Mouse (Mus musculus): ENCODE data around the gene Wfdc5.
"Not testable (repeated sequence)": the region's sequence is repeated elsewhere in the genome, so short reads cannot be mapped to it uniquely, and the experiment has no call there.

The Wfdc5 gene

DNA sequence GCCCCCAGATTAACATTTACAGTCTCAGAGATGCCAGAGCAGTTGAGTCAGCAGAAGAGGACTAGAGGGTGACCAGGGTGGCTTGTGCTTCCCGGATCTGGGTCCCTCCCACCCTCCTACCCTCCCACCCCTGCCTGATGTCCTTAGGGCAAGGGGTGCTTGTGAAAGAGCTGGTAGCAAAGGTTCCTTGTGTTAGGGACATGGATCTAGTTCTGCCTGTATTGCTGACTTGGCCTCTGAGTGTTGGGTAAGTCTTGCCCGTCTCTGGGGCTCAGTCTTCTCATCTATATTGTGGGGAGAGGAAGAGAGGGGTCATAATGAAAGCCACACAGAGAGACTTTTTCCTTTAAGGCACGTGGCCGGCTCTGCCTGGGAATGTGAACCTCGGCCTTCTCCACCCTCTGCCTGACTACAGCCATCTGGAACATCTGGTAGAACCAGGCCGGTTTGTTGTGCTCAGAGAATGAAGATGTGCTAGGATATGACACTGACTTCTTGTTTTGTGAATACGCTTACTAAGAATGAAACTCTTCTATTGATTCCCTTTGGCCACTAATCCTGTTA lies at the start of gene Wfdc5:
Gene Wfdc5, minus strand, starts transcription at position 51 of the 564 bp plus-strand sequence.
- DNase-seq (ENCODE audit: low spot score): no peak

DNA sequence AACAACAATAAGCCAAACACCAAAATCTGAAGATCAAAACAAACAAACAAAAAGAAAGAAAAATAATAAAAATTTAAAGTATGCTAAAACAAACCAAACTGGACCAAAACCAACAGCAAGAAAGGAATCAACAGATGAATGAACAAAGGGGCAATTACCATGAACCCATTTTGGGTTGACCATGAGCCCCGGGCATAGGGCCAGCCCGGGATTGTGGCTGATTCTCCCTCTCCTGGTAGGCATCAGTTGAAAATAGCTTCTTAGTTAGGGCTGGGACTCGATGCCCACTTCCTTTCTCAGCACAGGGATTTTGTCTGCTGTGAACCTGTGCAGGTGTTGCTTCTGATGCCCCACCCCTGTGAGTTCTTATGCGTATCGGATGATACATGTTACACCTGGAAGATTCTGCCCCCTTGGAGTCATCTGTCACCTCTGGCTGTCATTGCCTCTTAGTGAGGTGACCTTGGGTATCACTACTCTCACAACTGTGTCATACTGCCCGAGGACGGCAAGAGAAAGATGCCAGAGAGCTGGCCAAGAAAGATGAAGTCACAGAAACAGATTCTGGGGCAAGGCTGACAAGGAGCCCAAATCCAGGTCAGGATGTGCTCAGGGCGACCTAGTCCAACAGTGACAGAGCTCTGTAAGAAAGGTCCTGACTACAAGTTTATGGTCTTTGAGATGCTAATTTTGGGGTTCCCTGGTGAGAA lies 46.0 kb upstream of the Wfdc5 start:
- no peak for DNase-seq (ENCODE audit: low spot score)

DNA sequence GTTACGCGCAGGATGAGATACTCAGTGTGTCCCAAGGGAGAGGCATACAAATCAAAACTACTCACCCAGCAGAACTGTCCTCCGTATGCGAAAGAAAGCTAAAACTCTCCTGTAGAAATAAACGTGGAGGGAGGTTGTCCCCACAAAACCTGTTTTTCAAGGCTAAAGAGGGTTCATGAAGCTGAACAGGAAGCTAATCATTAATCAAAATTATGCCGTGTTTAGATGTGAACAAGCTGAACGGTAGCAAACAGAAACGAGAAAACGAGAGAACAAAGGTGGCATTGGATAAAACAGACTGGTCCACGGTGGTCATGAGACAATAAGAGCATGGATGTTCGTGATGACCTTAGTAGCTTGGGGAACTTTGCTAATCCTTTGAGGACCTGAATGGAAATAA lies 39.0 kb upstream of the Wfdc5 start, which contains the start of gene Wfdc15b:
Gene Wfdc15b, minus strand, starts transcription at position 139 of the 400 bp plus-strand sequence.
- DNase-seq (ENCODE audit: low spot score): no peak

DNA sequence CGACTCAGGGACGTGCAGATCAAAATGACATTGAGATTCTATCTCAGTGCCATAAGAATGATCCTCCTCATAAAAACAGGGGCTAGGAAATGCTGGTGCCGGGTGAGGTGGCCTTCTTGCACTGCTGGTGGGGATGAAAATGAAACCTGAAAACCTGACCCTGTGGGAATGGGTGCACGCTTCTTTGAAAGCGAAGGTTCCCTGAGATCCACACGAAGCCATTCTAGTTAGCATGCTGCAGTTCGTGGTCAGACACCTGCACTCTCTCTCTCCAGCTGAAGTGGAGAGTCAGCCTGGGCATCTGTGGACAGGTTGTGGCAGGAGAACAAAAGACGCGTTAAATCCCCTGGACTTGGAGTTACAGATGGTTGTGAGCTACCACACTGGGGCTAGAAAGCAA lies 36.8 kb upstream of the Wfdc5 start:
- no peak for DNase-seq (ENCODE audit: low spot score)

DNA sequence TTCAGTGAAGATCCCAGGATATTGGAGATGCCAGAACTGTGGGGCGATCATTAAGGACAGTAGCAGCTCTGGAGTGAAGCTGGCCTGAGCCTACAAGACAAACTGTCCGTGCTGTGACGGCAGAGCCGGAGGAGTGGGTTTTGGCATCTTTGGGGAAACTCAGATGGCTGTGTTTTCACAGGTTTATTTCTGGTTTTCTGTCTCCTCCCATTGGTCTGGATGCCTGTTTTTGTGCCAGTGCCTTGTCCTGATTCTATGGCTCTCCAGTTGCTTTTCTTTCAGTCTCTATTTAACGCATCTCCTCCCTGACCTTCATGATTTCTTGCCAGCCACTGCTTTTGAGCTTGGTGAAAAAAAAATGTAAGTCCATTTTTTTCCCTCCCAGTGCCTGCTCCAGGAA lies 30.2 kb upstream of the Wfdc5 start:
- DNase-seq (ENCODE audit: low spot score): no peak

DNA sequence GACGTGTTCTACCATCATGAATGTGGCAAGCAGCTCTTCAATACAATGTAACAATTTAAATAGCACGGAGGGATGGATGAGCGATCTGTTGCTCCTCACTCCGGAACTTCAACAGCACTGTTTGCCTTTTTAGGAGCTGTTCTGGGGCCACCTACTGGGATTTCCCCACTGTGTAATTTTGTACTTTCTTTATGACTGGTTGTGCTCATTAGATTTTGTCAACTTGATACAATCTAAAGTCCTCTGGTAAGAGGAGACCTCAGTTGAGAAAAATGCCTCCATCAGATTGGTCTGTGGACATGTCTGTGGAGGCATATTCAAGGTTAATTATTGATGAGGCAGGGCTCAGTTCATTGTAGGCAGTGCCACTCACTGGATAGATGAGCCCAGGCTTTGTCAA lies 28.4 kb upstream of the Wfdc5 start:
- no peak for DNase-seq (ENCODE audit: low spot score)

DNA sequence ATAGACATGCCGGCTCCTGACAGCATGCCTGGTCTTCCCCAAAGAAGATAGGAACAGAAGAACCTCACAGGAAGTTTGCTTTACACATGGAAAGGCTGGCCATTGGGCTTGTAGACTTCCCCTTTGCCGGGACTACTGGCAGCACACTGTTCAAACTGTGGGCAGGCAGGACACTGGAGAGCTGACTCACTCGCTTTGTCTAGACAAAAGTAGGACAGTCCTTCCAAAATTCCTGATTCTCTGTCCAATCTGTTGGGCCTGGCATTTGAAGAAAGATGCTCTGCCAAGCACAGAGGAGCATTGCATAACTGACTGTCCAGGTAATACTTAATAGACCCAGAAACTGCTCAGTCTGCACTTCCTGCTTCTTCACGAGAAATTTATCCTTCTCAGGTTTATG lies 24.1 kb upstream of the Wfdc5 start:
- no peak for DNase-seq (ENCODE audit: low spot score)

DNA sequence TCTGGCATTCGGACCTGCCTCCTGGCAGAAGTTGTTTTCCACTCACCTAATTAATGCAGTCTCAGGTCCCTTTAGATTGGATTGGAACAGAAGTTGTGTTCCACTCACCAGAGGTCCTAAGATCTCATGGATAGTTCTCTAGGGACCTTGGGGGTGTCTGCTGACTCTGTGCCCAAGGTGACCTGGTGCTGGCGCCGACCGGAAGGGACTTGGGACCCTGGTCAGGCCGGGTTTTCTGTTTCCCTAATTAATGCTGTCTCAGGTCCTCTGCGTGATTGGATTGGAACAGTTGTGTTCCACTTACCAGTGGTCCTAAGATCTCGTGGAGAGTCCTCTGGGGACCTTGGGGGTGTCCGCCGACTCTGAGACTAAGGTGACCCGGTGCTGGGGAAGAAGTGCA lies 23.5 kb upstream of the Wfdc5 start:
- not testable (repeated sequence) for DNase-seq (ENCODE audit: low spot score)

DNA sequence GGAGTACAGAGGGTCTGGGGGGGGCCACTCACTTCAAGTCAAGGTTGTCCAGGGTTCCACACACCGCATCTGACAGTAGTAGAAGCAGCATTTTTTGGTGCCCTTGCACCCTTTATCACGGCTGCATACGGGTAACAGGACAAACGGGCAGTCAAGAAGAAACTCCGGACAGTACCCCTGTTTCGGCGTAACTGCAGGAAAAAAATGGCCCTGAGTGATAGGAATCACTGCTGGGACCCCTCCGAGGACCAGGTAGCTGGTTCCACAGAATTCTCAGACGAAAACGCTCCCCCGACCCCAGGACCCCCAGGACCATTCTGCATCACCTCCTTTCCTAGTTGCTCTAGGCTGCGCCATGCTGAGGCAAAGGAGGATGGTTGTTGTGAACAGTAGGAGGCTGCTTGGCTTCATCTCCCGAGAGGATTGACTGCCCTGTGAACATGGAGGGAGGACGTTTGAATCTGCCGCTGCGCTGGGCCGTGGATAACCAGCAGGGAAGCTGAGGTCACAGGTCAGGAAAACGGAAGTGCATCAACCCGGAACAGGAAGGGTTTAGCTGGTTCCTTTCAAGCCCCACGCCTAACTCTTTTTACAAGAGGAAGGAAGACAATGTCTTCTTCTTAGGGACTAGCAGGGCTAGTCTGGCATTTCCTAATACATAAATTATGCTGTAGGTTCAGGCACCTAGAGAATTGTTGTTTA lies 17.2 kb upstream of the Wfdc5 start, which contains the start of gene Wfdc15a:
Gene Wfdc15a, minus strand, starts transcription at position 505 of the 702 bp plus-strand sequence.
- DNase-seq (ENCODE audit: low spot score): no peak

DNA sequence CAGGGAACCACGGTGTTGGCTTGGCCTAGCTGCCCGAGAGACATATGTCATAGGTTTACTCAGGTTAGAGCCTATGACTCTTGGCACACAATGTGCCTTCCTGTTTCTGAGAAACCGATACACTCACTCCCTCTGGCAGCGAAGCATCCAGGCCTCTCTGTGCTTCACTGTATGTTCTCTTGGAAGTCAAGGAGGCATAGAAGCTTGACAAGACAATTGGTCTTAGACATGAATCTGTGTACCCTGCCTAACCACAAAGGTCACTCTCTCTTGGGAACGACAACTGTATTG lies 14.1 kb upstream of the Wfdc5 start:
- DNase-seq (ENCODE audit: low spot score): no peak

DNA sequence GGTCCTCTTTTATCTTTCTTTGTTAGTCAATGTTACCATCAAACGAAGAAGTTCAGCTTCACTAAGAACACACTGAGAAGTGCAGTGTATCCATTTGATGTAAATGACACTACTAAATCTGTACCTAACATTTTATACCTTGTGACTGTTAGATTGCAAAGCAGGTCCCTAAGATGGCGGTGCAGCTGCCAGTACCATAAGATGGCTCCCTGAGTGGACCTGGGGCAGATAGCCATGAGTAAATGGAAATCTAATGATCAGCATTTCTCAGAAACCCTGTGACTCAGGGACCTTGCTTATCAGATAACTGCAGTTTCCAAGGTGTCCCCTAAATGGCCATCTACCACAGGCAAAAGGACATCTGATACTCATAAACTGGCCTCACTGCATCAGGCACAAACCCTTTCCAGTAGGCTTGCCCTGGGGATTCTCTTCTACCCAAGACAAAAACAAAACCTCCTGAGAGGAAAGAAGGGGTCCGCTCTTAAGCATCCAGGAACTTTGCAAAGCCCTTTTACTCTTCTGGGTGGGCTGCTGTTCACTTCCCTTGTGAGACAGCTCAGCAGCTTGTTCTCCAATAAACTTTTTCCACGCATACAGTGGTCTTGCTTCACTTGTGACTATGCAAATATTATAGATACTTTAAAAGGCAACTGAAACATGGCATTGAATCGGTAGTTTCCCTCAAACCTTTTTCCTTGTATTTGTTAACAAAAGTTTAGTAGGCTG lies 13.6 kb upstream of the Wfdc5 start:
- DNase-seq (ENCODE audit: low spot score): no peak

DNA sequence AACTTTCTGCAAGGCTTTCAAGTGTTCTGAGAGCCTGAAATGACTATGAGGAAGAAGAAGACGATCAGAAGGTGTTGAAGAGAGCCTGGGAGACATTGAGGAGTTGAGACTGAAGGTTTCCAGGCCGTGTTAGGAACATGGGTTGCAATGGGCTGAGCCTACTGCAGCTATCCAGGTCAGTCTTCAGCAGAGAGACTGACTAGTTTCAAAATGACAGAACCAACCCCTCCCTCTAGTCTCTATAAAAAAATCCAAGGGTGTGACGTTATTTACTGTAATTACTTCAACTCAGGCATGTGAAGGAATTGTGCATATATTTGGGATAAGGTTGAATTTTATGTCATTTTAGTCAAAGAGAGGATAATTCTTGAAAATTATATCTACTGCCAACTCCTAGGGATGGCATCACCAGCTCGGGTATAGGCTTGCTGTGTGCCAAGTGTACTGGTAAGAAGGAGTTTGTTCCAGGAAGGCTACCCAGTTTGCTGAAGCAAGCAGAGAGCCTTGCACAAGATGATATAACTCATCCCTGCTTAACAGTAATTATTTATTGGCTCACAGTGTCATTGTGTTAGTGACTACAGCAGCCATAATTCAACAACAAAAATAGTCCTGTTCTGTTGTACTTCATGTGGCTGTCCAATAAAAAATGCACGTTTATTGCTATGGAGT lies 12.6 kb upstream of the Wfdc5 start:
- DNase-seq (ENCODE audit: low spot score): no peak

DNA sequence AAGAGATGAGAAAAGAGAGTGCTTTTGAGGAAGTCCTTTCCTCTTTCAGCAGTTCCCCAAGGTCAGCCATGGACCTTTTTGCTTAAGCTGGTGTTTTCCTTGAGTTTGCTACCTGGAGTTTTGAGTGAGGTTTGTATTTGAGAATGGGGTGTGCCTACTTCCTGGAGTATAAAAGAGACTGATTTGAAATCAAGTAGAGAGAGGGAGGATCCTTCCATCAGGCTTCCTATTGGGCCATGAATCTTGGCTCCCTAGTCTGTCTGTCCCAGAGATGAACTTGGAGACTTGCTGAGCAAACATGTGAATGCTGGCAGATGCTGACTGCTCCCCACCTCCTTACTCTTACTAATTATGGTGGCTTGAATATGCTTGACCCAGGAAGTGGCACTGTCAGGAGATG lies 9.7 kb upstream of the Wfdc5 start:
- no peak for DNase-seq (ENCODE audit: low spot score)

DNA sequence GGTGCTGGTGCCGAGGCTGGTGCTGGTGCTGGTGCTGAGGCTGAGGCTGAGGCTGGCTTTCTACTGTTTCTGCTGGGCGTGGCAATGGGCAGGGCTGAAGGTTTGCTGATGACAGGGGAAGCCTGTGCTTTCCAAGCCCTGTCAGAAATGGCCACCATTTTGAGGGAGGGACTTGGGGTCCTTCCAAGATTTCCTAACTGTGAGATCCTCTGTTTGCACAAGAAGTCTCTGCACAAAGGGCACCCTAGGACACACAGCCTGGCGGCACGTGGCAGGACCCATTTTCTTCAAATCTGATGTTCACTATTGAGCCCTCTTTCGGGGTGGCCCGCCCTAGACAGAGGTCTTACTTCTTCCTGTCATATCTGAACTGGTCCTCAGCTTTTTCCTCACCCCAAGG lies 8.0 kb upstream of the Wfdc5 start, which contains the start of gene Wfdc12:
Gene Wfdc12, minus strand, starts transcription at position 33 of the 400 bp plus-strand sequence.
- DNase-seq (ENCODE audit: low spot score): no peak

DNA sequence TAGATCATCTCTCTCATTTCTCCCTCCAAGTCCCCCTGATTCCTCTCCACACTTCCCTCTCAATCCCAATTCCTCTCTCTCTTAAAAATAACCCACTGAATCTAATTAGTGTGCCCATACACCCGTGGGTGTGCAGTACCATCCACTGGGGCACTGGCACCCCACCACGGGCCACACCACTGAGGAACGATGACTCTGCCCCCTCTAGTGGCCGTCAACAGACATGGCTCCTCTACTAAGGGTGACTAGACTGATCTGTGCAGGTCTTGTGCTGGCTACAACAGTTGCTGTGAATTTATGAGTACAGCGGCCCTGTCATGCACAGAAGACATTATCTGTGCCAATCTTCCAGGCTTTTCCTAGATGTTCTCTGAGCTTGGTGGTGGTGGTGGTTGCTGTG lies 6.2 kb upstream of the Wfdc5 start:
- DNase-seq (ENCODE audit: low spot score): no peak

DNA sequence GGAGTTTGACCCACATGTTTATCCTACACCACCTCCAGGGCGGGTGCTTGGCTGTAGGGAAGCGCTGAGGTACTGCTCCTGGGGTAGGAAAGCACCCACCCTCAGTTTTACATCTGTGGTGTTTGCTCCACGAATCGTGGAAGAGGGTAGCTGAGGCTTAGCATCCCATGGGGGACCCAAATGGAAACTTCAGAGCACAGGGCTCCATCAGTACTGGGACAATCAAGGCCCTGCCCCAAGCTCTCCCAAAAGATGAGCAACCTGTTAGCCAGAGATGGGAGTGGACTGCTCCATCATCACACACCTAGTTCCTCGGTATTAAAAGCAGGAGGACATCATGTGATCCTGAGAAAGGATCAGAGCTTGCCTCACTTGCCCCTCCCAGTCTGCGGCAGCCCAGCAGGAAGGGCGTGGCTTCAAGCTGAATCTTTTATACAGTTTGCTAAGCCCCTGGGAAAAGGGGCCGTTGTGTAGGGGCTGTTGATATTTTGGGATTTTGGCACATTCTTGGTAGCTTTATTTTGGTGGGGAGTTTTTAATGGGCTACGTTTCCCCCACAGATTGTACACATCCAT lies 1.7 kb upstream of the Wfdc5 start:
- no peak for DNase-seq (ENCODE audit: low spot score)

DNA sequence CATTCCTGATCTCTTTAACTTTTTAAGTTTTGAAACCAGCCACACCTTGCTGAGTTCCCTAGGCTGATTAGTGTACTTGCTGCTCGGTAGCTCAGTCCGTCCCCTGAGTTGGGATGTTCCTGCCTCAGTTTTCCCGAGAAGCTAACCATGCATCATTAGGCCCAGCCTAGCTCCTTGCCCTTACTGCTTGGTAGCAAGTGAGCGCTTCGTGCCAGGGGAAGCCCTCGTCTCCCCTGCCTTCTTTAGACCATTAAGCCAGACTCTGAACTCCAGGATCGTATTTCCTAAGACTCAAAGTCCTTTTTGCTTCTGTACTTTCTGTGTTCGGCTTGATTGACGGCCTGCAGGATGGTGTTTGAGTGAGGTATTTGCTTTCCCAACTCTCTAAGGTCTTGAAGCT lies 798 bp upstream of the Wfdc5 start:
- no peak for DNase-seq (ENCODE audit: low spot score)

DNA sequence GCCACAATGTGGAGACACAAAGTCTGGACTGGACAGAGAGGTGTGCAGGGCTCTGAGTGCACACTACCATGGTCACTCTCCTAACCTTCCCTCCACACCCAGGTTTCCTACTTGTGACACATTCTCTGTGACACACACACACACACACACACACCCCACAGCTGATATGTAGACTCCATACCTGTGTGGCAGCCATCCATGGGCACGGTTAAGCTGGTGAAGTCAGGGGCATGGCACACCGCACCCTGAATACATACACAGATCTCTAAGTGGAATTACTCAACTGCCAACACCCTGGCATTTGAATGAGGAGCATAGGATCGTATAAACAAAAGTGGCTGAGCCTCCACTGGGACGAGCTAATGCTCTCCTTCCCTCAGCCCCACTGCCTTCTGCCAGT lies 1.8 kb downstream of the Wfdc5 start:
- DNase-seq (ENCODE audit: low spot score): no peak

DNA sequence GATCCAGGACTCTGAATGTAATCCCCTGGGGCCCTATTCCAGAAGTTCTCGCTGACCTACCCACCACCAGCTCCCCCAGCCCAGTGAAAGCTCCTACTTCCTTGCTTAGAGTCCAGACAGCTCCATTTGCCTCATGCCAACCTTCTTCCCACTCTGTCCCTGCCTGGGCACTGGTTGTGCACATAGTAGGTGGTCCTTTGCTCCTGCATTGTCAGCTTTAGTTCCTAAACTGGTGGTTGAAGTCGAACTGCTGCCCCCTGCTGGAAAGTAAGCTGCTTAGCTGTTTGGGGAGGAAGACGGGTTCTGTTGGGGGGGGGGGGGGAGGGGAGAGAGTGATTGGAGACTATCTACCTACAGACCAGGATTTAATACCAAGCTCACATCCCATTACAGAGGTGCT lies 2.4 kb downstream of the Wfdc5 start:
- DNase-seq (ENCODE audit: low spot score): no peak

DNA sequence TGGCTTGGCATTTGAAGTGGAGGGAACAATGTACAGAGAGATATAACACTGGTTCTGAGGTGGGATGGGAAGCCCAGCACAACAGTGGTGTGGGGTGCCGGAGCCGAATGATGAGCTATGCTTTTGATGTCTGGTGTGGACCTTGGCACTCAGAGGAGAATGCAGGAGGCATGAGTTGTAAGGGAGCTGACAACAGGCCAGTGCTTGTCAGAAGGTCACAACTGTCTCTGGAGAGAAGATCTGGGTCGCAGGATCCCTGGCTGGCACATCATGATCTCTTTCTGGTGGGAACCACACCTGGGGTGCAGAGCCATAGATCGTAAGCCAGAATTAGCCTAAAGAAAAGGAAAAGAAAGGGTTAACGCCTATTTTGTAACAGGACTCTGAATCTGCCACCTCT lies 4.7 kb downstream of the Wfdc5 start:
- DNase-seq (ENCODE audit: low spot score): no peak

DNA sequence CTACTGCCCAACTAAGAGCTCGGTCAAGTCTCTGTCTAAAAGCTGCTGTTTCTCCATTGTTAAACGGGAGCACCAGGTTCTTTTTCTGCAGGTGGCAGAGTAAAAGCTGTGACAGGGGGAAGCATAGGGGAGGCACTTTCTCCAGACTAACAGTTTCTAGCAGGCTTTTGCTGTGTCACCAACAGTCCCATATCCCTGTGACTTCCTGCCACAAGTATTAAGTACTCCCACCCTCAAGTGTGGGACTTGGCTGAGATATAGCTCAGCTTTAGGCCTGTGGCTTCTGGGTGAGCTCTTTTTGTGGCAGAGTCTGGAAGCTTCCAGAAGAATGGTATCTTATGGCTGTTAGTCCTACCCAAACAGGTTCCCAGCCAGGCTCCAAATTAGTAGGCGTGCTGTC lies 6.7 kb downstream of the Wfdc5 start:
- no peak for DNase-seq (ENCODE audit: low spot score)
